Mouse (Mus musculus) hindbrain, postnatal 0 days (tissue): Measurements from ENCODE around the gene Gng10. TPM values are rescaled to one million over a fixed set of nuclear protein-coding genes. Genes with fewer than 3 reads are reported as not detected.

Experiments used
- ATAC-seq: fragments of 200-750 bp; cut with Nextera tagmentation; 2 replicates; pipeline ENCODE4 v1.8.0; 2017; ENCODE audit warnings: mild to moderate bottlenecking, moderate TSS enrichment, moderate library complexity
- DNase-seq: peaks from one replicate; pipeline ENCODE4 v3.0.0-alpha.2; 2015; ENCODE audit warnings: low spot score
- H3K27ac ChIP-seq: fragments of 300-500 bp; sonication (generic); 2 replicates; pipeline ENCODE4 v1.5.1; 2014; ENCODE audit warnings: mild to moderate bottlenecking
- H3K27me3 ChIP-seq: fragments of 300-500 bp; sonication (generic); 2 replicates; pipeline ENCODE4 v1.6.1; 2014; ENCODE audit warnings: low read length, mixed read lengths; ENCODE audit not compliant: insufficient read depth
- H3K36me3 ChIP-seq: fragments of 300-500 bp; sonication (generic); 2 replicates; pipeline ENCODE4 v1.6.1; 2014; ENCODE audit warnings: low read length, mixed read lengths; ENCODE audit not compliant: insufficient read depth
- H3K4me1 ChIP-seq: fragments of 300-500 bp; sonication (generic); 2 replicates; pipeline ENCODE4 v1.6.1; 2014; ENCODE audit warnings: antibody characterized with exemption, low read length, mixed read lengths; ENCODE audit not compliant: insufficient read depth
- H3K4me2 ChIP-seq: fragments of 300-500 bp; sonication (generic); 2 replicates; pipeline ENCODE4 v1.6.1; 2014; ENCODE audit warnings: low read depth, mild to moderate bottlenecking, low read length, moderate library complexity, mixed read lengths
- H3K4me3 ChIP-seq: fragments of 300-500 bp; sonication (generic); 2 replicates; pipeline ENCODE4 v1.5.1; 2014; ENCODE audit warnings: low read length
- H3K9ac ChIP-seq: fragments of 300-500 bp; sonication (generic); replicated peaks from 2 replicates; pipeline ENCODE4 v1.6.1; 2014; ENCODE audit warnings: mild to moderate bottlenecking, low read length, moderate library complexity, mixed read lengths
- H3K9me3 ChIP-seq: fragments of 300-500 bp; sonication (generic); 2 replicates; pipeline ENCODE4 v1.6.1; 2016; ENCODE audit warnings: low read length, mixed read lengths
- CTCF ChIP-seq: IDR thresholded peaks from 2 replicates; pipeline ENCODE4 v1.5.1; 2016; ENCODE audit warnings: antibody characterized with exemption, control low read depth, low read depth
- WGBS: fragments of 180-500 bp; shearing (Covaris S2); extraction: QIAGEN DNeasy Blood & Tissue Kit; methylation state at CpG from one replicate; pipeline ENCODE4 v1.1.7; 2014; 5-methylcytosine and 5-hydroxymethylcytosine counted together
- polyA plus RNA-seq: library from polyadenylated mRNA; unstranded; fragments of >200 nt; fragmentation: Nextera tagmentation; extraction: Ambion mirVana; gene quantifications from 2 replicates; pipeline ENCODE4 v1.2.1, GENCODE M21; 2015
- total RNA-seq: library from RNA; depleted of rRNA; stranded (reverse); fragments of >200 nt; gene quantifications from 2 replicates; pipeline ENCODE4 v1.2.3, GENCODE M21; 2014; rRNA removed

Gene Gng10
- total and polyA plus RNA-seq, 2 experiments from 2014 or later, result 86.0 to 184 TPM

DNA sequence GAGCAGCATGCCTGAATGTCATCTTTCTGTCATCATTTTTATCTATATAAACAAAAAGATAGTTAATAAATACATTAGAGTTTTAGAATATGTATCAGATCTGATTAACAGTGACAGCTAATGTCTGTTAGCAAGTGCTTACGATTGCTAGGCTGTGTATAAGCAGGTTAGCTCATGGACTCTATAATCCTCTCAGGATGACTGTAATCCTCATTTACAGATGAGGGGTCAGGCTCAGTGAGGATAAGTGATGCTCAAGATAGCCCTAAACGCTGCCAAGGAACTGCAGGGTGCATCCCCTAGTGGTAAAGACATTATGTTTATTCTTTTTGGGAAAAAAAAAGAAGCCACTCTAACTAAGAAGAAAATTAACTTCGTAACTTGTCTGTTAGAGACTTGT lies 34.4 kb downstream of the Gng10 start:
- 43% methylated on average over 3 of the region's 3 CpGs for WGBS
- no peaks in the 10 kb centered on the region for H3K9me3 ChIP-seq
- H3K9ac ChIP-seq, result no peak overlapping the region
- H3K4me1 ChIP-seq, result no peaks in the 10 kb centered on the region
- TF ChIP-seq CTCF, result peak; percentile 16; the same call in 1 of the 2 replicates
- H3K36me3 ChIP-seq, result no peaks in the 10 kb centered on the region
- no peaks in the 10 kb centered on the region for H3K27me3 ChIP-seq
- no peak overlapping the region for H3K27ac ChIP-seq
- no peak overlapping the region for H3K4me3 ChIP-seq
- DNase-seq (peak; percentile 37), ATAC-seq (no peak)
- H3K4me2 ChIP-seq, result no peak overlapping the region

DNA sequence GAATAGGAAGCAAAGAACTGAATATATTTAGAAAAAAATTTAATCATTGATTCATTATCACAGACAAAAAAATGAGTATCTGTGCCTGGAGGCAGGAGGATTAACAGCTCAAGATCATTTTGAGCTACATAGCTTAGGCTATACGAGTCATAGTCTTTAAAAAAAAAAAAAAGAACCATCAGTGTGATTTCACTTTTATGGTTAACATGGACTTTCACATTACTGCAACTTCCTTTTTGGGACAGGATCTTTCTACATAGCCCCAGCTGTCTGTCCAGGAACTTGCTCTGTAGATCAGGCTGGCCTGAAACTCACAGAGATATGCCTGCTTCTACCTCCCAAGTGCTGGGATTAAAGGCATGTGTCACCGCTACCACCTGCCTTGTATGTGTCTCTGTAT lies 48.5 kb downstream of the Gng10 start:
- no peak overlapping the region for H3K9ac ChIP-seq
- no peaks in the 10 kb centered on the region for H3K4me1 ChIP-seq
- H3K9me3 ChIP-seq, result no peaks in the 10 kb centered on the region
- no peak for ATAC-seq
- no peaks in the 10 kb centered on the region for H3K27me3 ChIP-seq
- H3K36me3 ChIP-seq, result no peaks in the 10 kb centered on the region
- H3K27ac ChIP-seq, result no peak overlapping the region
- no peak overlapping the region for H3K4me3 ChIP-seq
- DNase-seq, result no peak
- H3K4me2 ChIP-seq, result no peak overlapping the region
- WGBS, result 90% methylated on average over 2 of the region's 2 CpGs
- no peak for TF ChIP-seq CTCF

DNA sequence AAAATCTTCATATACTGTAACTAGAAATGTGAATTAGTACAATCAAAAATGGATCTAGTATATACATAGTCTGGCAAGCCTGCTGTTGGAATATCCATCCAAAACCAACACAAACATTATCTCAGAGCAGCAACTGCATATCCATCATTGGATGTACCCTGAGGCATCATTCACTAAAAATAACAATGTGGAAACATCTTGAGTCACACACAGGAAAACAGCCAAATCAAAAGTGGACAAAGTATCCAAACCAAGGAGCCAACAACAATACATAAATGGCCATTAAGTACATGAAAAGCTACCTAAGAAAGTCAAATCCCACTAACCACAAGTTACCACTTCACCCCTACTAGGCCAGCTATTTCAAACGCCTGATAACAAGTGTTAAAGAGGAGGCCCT lies 54.5 kb downstream of the Gng10 start:
- no peak for TF ChIP-seq CTCF
- ATAC-seq, result no peak
- no peak for DNase-seq
- no peak overlapping the region for H3K9ac ChIP-seq
- no peaks in the 10 kb centered on the region for H3K9me3 ChIP-seq
- H3K36me3 ChIP-seq, result no peaks in the 10 kb centered on the region
- H3K4me2 ChIP-seq, result no peak overlapping the region
- H3K27ac ChIP-seq, result no peak overlapping the region
- no peaks in the 10 kb centered on the region for H3K27me3 ChIP-seq
- no peaks in the 10 kb centered on the region for H3K4me1 ChIP-seq
- no peak overlapping the region for H3K4me3 ChIP-seq
- WGBS, result 60% methylated on average over 1 of the region's 1 CpGs

Other genes starting within 250 kb of the Gng10 start
- 0.25 and 0.89 TPM in 2 replicates for gene Olfr267, start 247.4 kb upstream of the Gng10 start, total RNA-seq
- 0.10 TPM in 1 of 2 replicates, not detected in the other for gene Olfr267, start 247.4 kb upstream of the Gng10 start, polyA plus RNA-seq
- 53.0 and 55.8 TPM in 2 replicates for gene Ecpas, start 122.3 kb upstream of the Gng10 start, total RNA-seq
- gene Ecpas, start 122.3 kb upstream of the Gng10 start, polyA plus RNA-seq, result 33.5 and 36.6 TPM in 2 replicates
- gene Zkscan16, start 91.5 kb upstream of the Gng10 start, total RNA-seq, result 4.1 and 4.2 TPM in 2 replicates
- gene Zkscan16, start 91.5 kb upstream of the Gng10 start, polyA plus RNA-seq, result 1.8 and 2.3 TPM in 2 replicates
- gene Ptgr1, start 48.0 kb upstream of the Gng10 start, total RNA-seq, result 1.3 and 3.1 TPM in 2 replicates
- 5.6 and 6.0 TPM in 2 replicates for gene Ptgr1, start 48.0 kb upstream of the Gng10 start, polyA plus RNA-seq
- 2.7 and 5.2 TPM in 2 replicates for gene Dnajc25, start 40.0 kb upstream of the Gng10 start, total RNA-seq
- 9.2 and 9.4 TPM in 2 replicates for gene Dnajc25, start 40.0 kb upstream of the Gng10 start, polyA plus RNA-seq
- gene Gm20503, start 31.9 kb upstream of the Gng10 start, total RNA-seq, result not detected in 2 replicates
- 11.7 and 18.2 TPM in 2 replicates for gene Gm20503, start 31.9 kb upstream of the Gng10 start, polyA plus RNA-seq
- not detected in 2 replicates for gene AI481877, start 103.9 kb downstream of the Gng10 start, total RNA-seq
- 0.05 TPM in 1 of 2 replicates, not detected in the other for gene AI481877, start 103.9 kb downstream of the Gng10 start, polyA plus RNA-seq
- gene Ugcg, start 154.2 kb downstream of the Gng10 start, total RNA-seq, result 46.5 and 46.8 TPM in 2 replicates
- gene Ugcg, start 154.2 kb downstream of the Gng10 start, polyA plus RNA-seq, result 19.1 and 20.7 TPM in 2 replicates